Mouse (Mus musculus) hindbrain, embryonic 16.5 days (tissue): ENCODE data around the gene Washc2. TPM values are rescaled to one million over a fixed set of nuclear protein-coding genes. Genes with fewer than 3 reads are reported as not detected.

Source experiments
- ATAC-seq: fragments of 200-750 bp; cut with Nextera tagmentation; 2 replicates; pipeline ENCODE4 v1.8.0; 2017; ENCODE audit warnings: moderate TSS enrichment, moderate library complexity
- H3K27ac ChIP-seq: fragments of 300-500 bp; sonication (generic); 2 replicates; pipeline ENCODE4 v1.5.1; 2014; ENCODE audit warnings: low read depth, mild to moderate bottlenecking, control low read depth, low read length, moderate library complexity
- H3K27me3 ChIP-seq: fragments of 300-500 bp; sonication (generic); replicated peaks from 2 replicates; pipeline ENCODE4 v1.6.1; 2014; ENCODE audit warnings: low read length; ENCODE audit not compliant: control insufficient read depth, insufficient read depth
- H3K36me3 ChIP-seq: fragments of 300-500 bp; sonication (generic); 2 replicates; pipeline ENCODE4 v1.6.1; 2014; ENCODE audit warnings: mild to moderate bottlenecking, low read length, moderate library complexity, mixed read lengths; ENCODE audit not compliant: control insufficient read depth, insufficient read depth
- H3K4me1 ChIP-seq: fragments of 300-500 bp; sonication (generic); 2 replicates; pipeline ENCODE4 v1.6.1; 2014; ENCODE audit warnings: low read depth, low read length; ENCODE audit not compliant: control insufficient read depth, insufficient read depth
- H3K4me2 ChIP-seq: fragments of 300-500 bp; sonication (generic); 2 replicates; pipeline ENCODE4 v1.6.1; 2014; ENCODE audit warnings: mild to moderate bottlenecking, low read length, control low read depth, moderate library complexity
- H3K4me3 ChIP-seq: fragments of 300-500 bp; sonication (generic); 2 replicates; pipeline ENCODE4 v1.5.1; 2014; ENCODE audit warnings: mild to moderate bottlenecking, low read length, control low read depth, moderate library complexity
- H3K9ac ChIP-seq: fragments of 300-500 bp; sonication (generic); 2 replicates; pipeline ENCODE4 v1.6.1; 2014; ENCODE audit warnings: low read depth, mild to moderate bottlenecking, control low read depth, low read length, moderate library complexity
- H3K9me3 ChIP-seq: fragments of 300-500 bp; sonication (generic); 2 replicates; pipeline ENCODE4 v1.6.1; 2014; ENCODE audit warnings: mild to moderate bottlenecking, low read length, moderate library complexity; ENCODE audit not compliant: control insufficient read depth
- WGBS: fragments of 180-500 bp; shearing (Covaris S2); extraction: QIAGEN DNeasy Blood & Tissue Kit; methylation state at CpG from one replicate; pipeline ENCODE4 v1.1.7; 2014; 5-methylcytosine and 5-hydroxymethylcytosine counted together
- polyA plus RNA-seq: library from polyadenylated mRNA; unstranded; fragments of >200 nt; fragmentation: Nextera tagmentation; extraction: Ambion mirVana; gene quantifications from 2 replicates; pipeline ENCODE4 v1.2.1, GENCODE M21; 2015

The Washc2 gene
- polyA plus RNA-seq, 1 experiment from 2014 or later: 62.5 TPM

DNA sequence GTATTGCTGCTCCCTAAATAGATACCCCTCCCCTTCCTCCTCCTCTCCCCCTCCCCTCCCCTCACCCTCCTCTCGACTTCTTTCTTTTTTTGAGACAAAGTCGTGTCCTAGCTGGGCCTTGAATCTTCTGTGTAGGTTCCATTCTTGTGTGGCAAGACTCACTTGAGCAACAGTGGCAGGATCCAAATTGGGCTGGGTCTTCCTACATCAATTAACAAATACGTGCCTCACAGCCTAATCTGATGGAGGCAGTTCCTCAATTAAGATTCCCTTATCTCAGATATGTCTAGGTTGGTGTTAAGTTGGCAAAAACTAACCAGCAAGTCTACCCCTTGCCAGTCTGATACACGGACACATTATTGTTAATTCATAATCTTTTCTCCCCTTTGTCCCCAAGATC is 67.9 kb downstream of the Washc2 start:
- Histone ChIP-seq H3K4me1 (no peaks in the 10 kb centered on the region), H3K9ac (no peak overlapping the region), H3K27ac (no peak overlapping the region), H3K4me2 (no peak overlapping the region), H3K27me3 (no peaks in the 10 kb centered on the region), H3K4me3 (no peak overlapping the region), H3K9me3 (no peaks in the 10 kb centered on the region), H3K36me3 (no peaks in the 10 kb centered on the region)
- no peak for ATAC-seq
- 82% methylated on average over 4 of the region's 4 CpGs for WGBS

DNA sequence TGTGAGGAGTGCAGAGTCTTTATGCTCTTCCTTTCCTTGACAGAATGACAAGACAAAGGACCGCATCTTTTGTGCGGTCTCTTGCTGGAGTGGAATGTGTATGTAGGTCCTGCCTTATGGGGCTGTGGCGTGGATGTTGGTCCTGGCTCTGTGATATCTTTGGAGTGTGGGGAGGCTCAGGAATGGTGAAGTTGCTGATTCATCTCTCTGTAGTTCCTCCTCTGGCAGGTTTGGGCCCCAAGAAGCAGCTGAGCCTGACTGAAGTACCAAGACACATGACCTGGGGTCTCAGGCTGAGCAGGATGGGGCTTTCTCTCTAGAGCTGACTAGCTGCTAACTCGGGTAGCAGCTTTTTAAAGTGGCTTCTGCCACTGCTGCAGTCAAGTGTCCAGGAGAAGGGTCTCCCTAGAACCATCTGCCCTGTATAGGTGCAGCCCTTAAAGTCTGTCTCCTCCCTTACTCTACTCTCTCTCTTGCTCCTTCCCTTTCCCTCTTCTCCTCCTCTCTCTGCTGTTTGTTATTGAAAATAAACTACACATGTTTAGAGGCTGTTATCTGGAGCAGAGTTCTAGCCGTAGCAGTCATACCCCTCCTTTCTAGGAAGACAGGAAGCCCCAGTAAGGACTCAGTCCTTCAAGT is 71.0 kb downstream of the Washc2 start:
- no peaks in the 10 kb centered on the region for H3K36me3 ChIP-seq
- no peak overlapping the region for H3K4me2 ChIP-seq
- no peaks in the 10 kb centered on the region for H3K9me3 ChIP-seq
- H3K27ac ChIP-seq: no peak overlapping the region
- WGBS: 84% methylated on average over 5 of the region's 5 CpGs
- H3K27me3 ChIP-seq: no peaks in the 10 kb centered on the region
- no peaks in the 10 kb centered on the region for H3K4me1 ChIP-seq
- H3K9ac ChIP-seq: no peak overlapping the region
- ATAC-seq: no peak
- H3K4me3 ChIP-seq: no peak overlapping the region

DNA sequence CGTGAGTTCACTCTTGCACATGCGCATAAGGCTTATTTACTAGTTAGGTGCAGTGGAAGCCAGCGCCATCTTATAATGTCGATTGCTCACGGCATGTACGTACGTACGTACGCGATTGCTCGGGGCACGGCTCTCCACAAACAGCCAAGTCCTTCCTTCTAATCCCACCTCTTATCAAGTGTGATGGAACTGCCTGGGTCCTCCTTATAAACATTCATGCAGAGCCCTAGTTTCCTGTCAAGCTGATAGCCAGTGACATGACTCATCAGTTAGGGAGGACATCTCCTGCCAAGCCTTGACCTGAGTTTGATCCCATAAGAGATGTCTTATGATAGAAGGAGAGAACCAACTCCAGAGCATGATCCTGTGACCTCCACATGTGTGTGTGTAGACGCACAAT is 73.2 kb downstream of the Washc2 start:
- no peak overlapping the region for H3K9ac ChIP-seq
- H3K4me3 ChIP-seq: no peak overlapping the region
- H3K4me1 ChIP-seq: no peaks in the 10 kb centered on the region
- WGBS: 95% methylated on average over 13 of the region's 13 CpGs
- H3K9me3 ChIP-seq: no peaks in the 10 kb centered on the region
- no peak for ATAC-seq
- no peaks in the 10 kb centered on the region for H3K27me3 ChIP-seq
- H3K4me2 ChIP-seq: no peak overlapping the region
- H3K27ac ChIP-seq: no peak overlapping the region
- no peaks in the 10 kb centered on the region for H3K36me3 ChIP-seq

DNA sequence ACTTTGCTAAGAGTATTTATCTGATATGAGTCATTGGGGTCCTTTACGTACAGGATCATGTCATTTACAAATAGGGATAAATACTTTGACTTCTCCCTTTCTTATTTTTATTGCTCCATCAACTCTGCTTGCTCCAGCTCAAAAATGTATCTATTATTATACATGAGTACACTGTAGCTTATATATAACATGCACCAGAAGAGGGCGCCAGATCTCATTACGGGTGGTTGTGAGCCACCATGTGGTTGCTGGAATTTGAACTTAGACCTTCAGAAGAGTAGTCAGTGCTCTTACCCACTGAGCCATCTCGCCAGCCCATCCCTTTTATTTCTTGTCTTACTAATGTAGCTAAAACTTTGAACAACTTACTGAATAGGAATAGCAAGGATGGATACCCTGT is 74.7 kb downstream of the Washc2 start:
- H3K27me3 ChIP-seq: no peaks in the 10 kb centered on the region
- H3K4me3 ChIP-seq: no peak overlapping the region
- H3K27ac ChIP-seq: no peak overlapping the region
- no peaks in the 10 kb centered on the region for H3K36me3 ChIP-seq
- no peak overlapping the region for H3K4me2 ChIP-seq
- WGBS: 57% methylated on average over 4 of the region's 4 CpGs
- H3K9me3 ChIP-seq: no peaks in the 10 kb centered on the region
- H3K4me1 ChIP-seq: no peaks in the 10 kb centered on the region
- ATAC-seq: no peak
- no peak overlapping the region for H3K9ac ChIP-seq

DNA sequence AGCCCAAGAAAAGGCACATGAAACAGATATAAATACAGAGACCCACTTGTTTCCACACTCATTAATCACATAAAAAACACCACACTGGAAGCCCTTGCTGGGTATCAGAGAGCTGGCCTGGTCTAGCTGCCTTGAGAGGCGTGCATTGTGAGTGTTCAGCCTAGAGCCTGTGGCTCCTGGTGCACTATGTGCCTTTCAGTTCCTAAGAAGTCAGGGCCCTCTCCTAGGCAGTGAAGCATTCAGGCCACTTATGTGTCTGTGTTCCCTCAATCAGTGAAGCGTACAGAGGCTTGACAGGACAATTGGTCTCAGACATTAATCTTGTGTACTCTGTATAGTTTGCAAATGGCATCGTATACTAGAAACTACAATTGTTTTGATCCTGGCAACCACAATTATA is 75.4 kb downstream of the Washc2 start:
- no peaks in the 10 kb centered on the region for H3K27me3 ChIP-seq
- 63% methylated on average over 3 of the region's 3 CpGs for WGBS
- H3K36me3 ChIP-seq: no peaks in the 10 kb centered on the region; the same call in 1 of the 2 replicates
- no peaks in the 10 kb centered on the region for H3K9me3 ChIP-seq
- no peak overlapping the region for H3K4me2 ChIP-seq
- H3K4me3 ChIP-seq: no peak overlapping the region
- H3K27ac ChIP-seq: no peak overlapping the region
- no peak overlapping the region for H3K9ac ChIP-seq
- ATAC-seq: no peak
- no peaks in the 10 kb centered on the region for H3K4me1 ChIP-seq

DNA sequence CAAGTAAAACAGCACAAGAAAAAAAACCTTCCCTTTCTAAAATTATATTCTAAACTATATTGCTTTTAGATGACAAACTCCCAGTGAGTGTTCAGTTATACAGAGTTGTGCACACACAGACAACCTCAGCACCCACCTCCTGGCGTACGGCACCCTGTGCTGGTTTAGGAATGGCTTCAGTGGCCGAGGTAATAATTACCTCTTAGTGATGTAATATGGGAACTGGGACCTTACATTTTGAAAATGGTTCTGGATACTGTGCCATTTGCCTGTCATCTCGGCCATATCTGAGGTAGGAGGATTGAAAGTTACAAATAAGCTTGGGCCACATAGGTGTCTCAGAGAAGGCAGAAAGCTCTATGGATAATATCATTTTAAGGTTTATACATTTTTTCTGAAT is 78.5 kb downstream of the Washc2 start:
- no peak overlapping the region for H3K4me3 ChIP-seq
- H3K36me3 ChIP-seq: no peaks in the 10 kb centered on the region; the same call in 1 of the 2 replicates
- WGBS: 95% methylated on average over 4 of the region's 4 CpGs
- H3K27ac ChIP-seq: no peak overlapping the region
- no peak overlapping the region for H3K4me2 ChIP-seq
- H3K27me3 ChIP-seq: no peaks in the 10 kb centered on the region
- no peak overlapping the region for H3K9ac ChIP-seq
- ATAC-seq: no peak
- no peaks in the 10 kb centered on the region for H3K9me3 ChIP-seq
- no peaks in the 10 kb centered on the region for H3K4me1 ChIP-seq

DNA sequence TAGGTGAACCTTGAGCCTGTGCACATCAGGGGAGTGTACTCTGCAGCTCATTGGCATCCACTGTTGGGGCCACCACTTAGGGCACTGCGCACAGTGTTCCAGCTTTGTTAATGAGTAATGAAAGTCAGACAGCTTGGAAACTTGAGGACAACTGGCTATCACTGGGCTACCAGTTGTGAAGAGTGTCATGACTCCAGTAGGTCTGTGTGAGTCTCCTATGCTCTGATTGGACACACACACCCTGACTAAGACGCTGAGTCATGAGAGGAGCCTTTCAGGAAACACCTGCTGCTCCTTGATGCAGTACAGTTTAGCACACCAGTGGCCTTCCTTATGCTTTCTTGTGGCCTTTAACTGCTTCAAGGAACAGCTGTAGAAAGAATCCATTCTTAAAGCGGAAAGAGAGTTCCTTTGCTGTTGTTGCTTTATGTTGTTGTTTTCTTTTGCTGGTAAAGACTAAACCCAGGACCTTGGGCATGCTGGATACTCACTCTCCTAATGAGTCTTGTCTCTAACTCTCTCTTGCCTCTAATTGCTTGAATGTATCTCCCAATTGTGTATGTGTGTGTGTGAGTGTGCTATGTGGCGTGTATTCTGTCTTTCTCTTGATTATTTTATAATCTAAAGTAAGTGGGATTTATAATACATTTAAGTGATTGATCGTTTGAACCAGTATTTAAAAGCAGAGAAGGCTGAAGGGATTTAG is 79.2 kb downstream of the Washc2 start:
- ATAC-seq: no peak
- no peaks in the 10 kb centered on the region for H3K9me3 ChIP-seq
- no peak overlapping the region for H3K9ac ChIP-seq
- H3K27me3 ChIP-seq: no peaks in the 10 kb centered on the region
- no peak overlapping the region for H3K27ac ChIP-seq
- no peaks in the 10 kb centered on the region; the same call in 1 of the 2 replicates for H3K36me3 ChIP-seq
- H3K4me3 ChIP-seq: no peak overlapping the region
- 84% methylated on average over 5 of the region's 5 CpGs for WGBS
- H3K4me2 ChIP-seq: no peak overlapping the region
- H3K4me1 ChIP-seq: no peaks in the 10 kb centered on the region

DNA sequence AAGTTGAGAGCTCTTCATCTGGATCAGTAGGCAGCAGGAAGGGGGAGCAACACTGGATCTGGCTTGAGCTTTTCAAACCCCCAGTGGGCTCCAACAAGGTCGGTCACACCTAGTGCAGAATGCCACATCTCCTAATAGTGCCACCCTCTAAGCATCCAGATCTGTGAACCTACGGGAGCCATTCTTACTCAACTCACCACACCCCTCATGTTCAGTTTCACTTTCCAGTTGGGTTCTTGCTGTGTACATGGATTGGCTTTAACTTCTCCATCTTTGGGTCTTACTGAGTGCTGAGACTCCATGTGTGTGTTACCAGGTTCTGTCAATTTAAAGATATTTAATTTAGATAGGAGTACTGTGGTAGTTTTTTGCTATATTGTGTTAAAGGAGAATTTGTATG is 103.6 kb downstream of the Washc2 start:
- no peak overlapping the region for H3K4me2 ChIP-seq
- no peaks in the 10 kb centered on the region for H3K9me3 ChIP-seq
- H3K9ac ChIP-seq: no peak overlapping the region
- no peaks in the 10 kb centered on the region for H3K27me3 ChIP-seq
- H3K4me3 ChIP-seq: no peak overlapping the region
- 91% methylated on average over 2 of the region's 2 CpGs for WGBS
- no peaks in the 10 kb centered on the region for H3K4me1 ChIP-seq
- ATAC-seq: no peak
- no peak overlapping the region for H3K27ac ChIP-seq
- no peaks in the 10 kb centered on the region for H3K36me3 ChIP-seq
